26 mouse cellular contexts compared by ENCODE assay signal in genomic region chr15:77089249-77089648, GRCm38 (mm10). TPM values are rescaled to one million over a fixed set of nuclear protein-coding genes. Genes with fewer than 3 reads are reported as not detected.
DNase-seq lines count a peak whose midpoint lies in the region; ATAC-seq and TF ChIP-seq lines count a peak whose summit lies in the region.
"Had no signal": no experiment of that assay in that cellular context is flagged by ENCODE, and none has a peak within 500 bp of the region (broad histone marks: within the 10 kb centered on the region; RNA-seq: fewer than 3 reads in every experiment).

No protein-coding gene starts in this region.

- 71% methylated on average over 11 of the region's 11 CpGs for WGBS in embryonic facial prominence, embryonic 11.5 days
- WGBS in embryonic facial prominence, embryonic 10.5 days: 76% methylated on average over 11 of the region's 11 CpGs
- WGBS in limb, embryonic 14.5 days: 59% methylated on average over 11 of the region's 11 CpGs
- WGBS in limb, embryonic 10.5 days: 81% methylated on average over 11 of the region's 11 CpGs
- WGBS in embryonic facial prominence, embryonic 14.5 days: 53% methylated on average over 11 of the region's 11 CpGs

- DNase-seq in embryonic facial prominence, embryonic 11.5 days (ENCODE audit: low spot score): peak; percentile 8
- no peak for DNase-seq in embryonic facial prominence, embryonic 10.5 days (ENCODE audit: low spot score)
- DNase-seq in kidney, adult 11 months: peak; percentile 14
- DNase-seq in kidney, adult 8-10 months: no peak
- DNase-seq in limb, embryonic 14.5 days (ENCODE audit: low spot score): peak; percentile 36
- DNase-seq in limb, embryonic 10.5 days (ENCODE audit: low spot score): no peak
- peak; percentile 73 for DNase-seq in embryonic facial prominence, embryonic 14.5 days (ENCODE audit: low spot score)
- no peak for DNase-seq in lung, postnatal 10 days
- DNase-seq: adrenal gland, postnatal 14 days; cerebellum, adult 11-12 months; cerebellum, postnatal 14 days; embryo, embryonic 11 days; lung, adult 2 months; lung, postnatal 36 days; right cerebral cortex, postnatal 25 days; thymus, postnatal 36 days had no signal

- H3K4me3 ChIP-seq in embryonic facial prominence, embryonic 11.5 days (ENCODE audit: low read depth, low read length): no peak overlapping the region
- H3K4me3 ChIP-seq in embryonic facial prominence, embryonic 10.5 days: no peak overlapping the region
- H3K4me3 ChIP-seq in limb, embryonic 14.5 days (replicated peaks; ENCODE audit: low read length): no peak overlapping the region
- H3K4me3 ChIP-seq in limb, embryonic 10.5 days: no peak overlapping the region
- no peak overlapping the region for H3K4me3 ChIP-seq in embryonic facial prominence, embryonic 14.5 days (ENCODE audit: low read depth, low read length)
- H3K4me3 ChIP-seq: erythroblast, embryonic 14.5 days; forebrain, embryonic 13.5 days; heart, embryonic 13.5 days; hindbrain, embryonic 10.5 days; liver, embryonic 12.5 days; neural tube, embryonic 12.5 days had no signal

- H3K4me2 ChIP-seq in embryonic facial prominence, embryonic 11.5 days (ENCODE audit: low read depth, low read length): no peak overlapping the region
- H3K4me2 ChIP-seq in limb, embryonic 14.5 days (replicated peaks; ENCODE audit: low read depth, low read length, severe bottlenecking): no peak overlapping the region
- no peak overlapping the region for H3K4me2 ChIP-seq in embryonic facial prominence, embryonic 14.5 days (ENCODE audit: low read depth, low read length)
- H3K4me2 ChIP-seq: forebrain, embryonic 13.5 days; heart, embryonic 13.5 days; liver, embryonic 12.5 days; neural tube, embryonic 12.5 days had no signal

- H3K9me3 ChIP-seq in embryonic facial prominence, embryonic 11.5 days (replicated peaks; ENCODE audit: control insufficient read depth, low read length): no peaks in the 10 kb centered on the region
- no peaks in the 10 kb centered on the region for H3K9me3 ChIP-seq in embryonic facial prominence, embryonic 10.5 days
- no peaks in the 10 kb centered on the region for H3K9me3 ChIP-seq in limb, embryonic 14.5 days (ENCODE audit: control insufficient read depth, low read length)
- no peaks in the 10 kb centered on the region for H3K9me3 ChIP-seq in limb, embryonic 10.5 days (replicated peaks)
- no peaks in the 10 kb centered on the region for H3K9me3 ChIP-seq in embryonic facial prominence, embryonic 14.5 days (ENCODE audit: control insufficient read depth, low read length)
- H3K9me3 ChIP-seq: forebrain, embryonic 13.5 days; G1E; heart, embryonic 13.5 days; hindbrain, embryonic 10.5 days; liver, embryonic 12.5 days; neural tube, embryonic 12.5 days had no signal

- no peak for TF ChIP-seq POLR2A in limb, embryonic 14.5 days (IDR thresholded peaks at IDR 0.05; ENCODE audit: borderline replicate concordance, extremely low read depth, insufficient read depth, insufficient read length)

- no peak overlapping the region for H3K27ac ChIP-seq in embryonic facial prominence, embryonic 11.5 days (replicated peaks; ENCODE audit: low read depth, low read length)
- H3K27ac ChIP-seq in embryonic facial prominence, embryonic 10.5 days (replicated peaks): no peak overlapping the region
- no peak overlapping the region for H3K27ac ChIP-seq in limb, embryonic 14.5 days (replicated peaks; ENCODE audit: low read depth, low read length)
- no peak overlapping the region for H3K27ac ChIP-seq in limb, embryonic 10.5 days
- 0 out of 2 replicates have a peak overlapping the region, but pooled peaks have one; percentile 6 for H3K27ac ChIP-seq in embryonic facial prominence, embryonic 14.5 days (replicated peaks; ENCODE audit: low read depth, low read length)
- H3K27ac ChIP-seq: forebrain, embryonic 13.5 days; hindbrain, embryonic 10.5 days; liver, embryonic 12.5 days; neural tube, embryonic 12.5 days had no signal

- H3K4me1 ChIP-seq in embryonic facial prominence, embryonic 11.5 days (ENCODE audit: control insufficient read depth, insufficient read depth, low read length): no peaks in the 10 kb centered on the region
- 0 out of 2 replicates have a peak, but pooled peaks cover 4% of the 10 kb centered on the region for H3K4me1 ChIP-seq in embryonic facial prominence, embryonic 10.5 days
- no peaks in the 10 kb centered on the region for H3K4me1 ChIP-seq in limb, embryonic 14.5 days (ENCODE audit: control insufficient read depth, insufficient read depth, low read length)
- H3K4me1 ChIP-seq in limb, embryonic 10.5 days: no peaks in the 10 kb centered on the region
- H3K4me1 ChIP-seq in embryonic facial prominence, embryonic 14.5 days (ENCODE audit: control insufficient read depth, insufficient read depth, low read length): peaks cover 4% of the 10 kb centered on the region; the same call in 1 of the 2 replicates
- H3K4me1 ChIP-seq: forebrain, embryonic 13.5 days; hindbrain, embryonic 10.5 days; liver, embryonic 12.5 days; neural tube, embryonic 12.5 days had no signal

- ATAC-seq in embryonic facial prominence, embryonic 11.5 days (replicated peaks; ENCODE audit: insufficient number of reproducible peaks, low FRiP score, low TSS enrichment, low read depth): no peak
- ATAC-seq in limb, embryonic 14.5 days (ENCODE audit: low FRiP score, low read depth): no peak
- ATAC-seq in embryonic facial prominence, embryonic 14.5 days (ENCODE audit: low read depth): peak; percentile 38; the same call in 1 of the 2 replicates
- ATAC-seq: CD4-positive, CD25-positive, alpha-beta regulatory T cell, adult 4 months; forebrain, embryonic 13.5 days; intestine, embryonic 16.5 days; liver, embryonic 12.5 days had no signal

- no peak overlapping the region for H3K9ac ChIP-seq in embryonic facial prominence, embryonic 11.5 days (replicated peaks; ENCODE audit: low read length)
- no peak overlapping the region for H3K9ac ChIP-seq in limb, embryonic 14.5 days (ENCODE audit: low read depth, low read length, severe bottlenecking)
- no peak overlapping the region for H3K9ac ChIP-seq in embryonic facial prominence, embryonic 14.5 days (ENCODE audit: low read depth, low read length)
- H3K9ac ChIP-seq: forebrain, embryonic 13.5 days; heart, embryonic 13.5 days; liver, embryonic 12.5 days; neural tube, embryonic 12.5 days had no signal

- H3K27me3 ChIP-seq in embryonic facial prominence, embryonic 11.5 days (ENCODE audit: control insufficient read depth, insufficient read depth, low read length): no peaks in the 10 kb centered on the region
- H3K27me3 ChIP-seq in embryonic facial prominence, embryonic 10.5 days (replicated peaks; ENCODE audit: low read depth, poor library complexity, severe bottlenecking): no peaks in the 10 kb centered on the region
- no peaks in the 10 kb centered on the region for H3K27me3 ChIP-seq in limb, embryonic 14.5 days (ENCODE audit: control insufficient read depth, insufficient read depth, low read length)
- H3K27me3 ChIP-seq in limb, embryonic 10.5 days (ENCODE audit: low read depth, poor library complexity, severe bottlenecking): no peaks in the 10 kb centered on the region
- H3K27me3 ChIP-seq in embryonic facial prominence, embryonic 14.5 days (replicated peaks; ENCODE audit: control insufficient read depth, insufficient read depth, low read length): no peaks in the 10 kb centered on the region
- H3K27me3 ChIP-seq: forebrain, embryonic 13.5 days; heart, embryonic 13.5 days; liver, embryonic 12.5 days; neural tube, embryonic 12.5 days had no signal

- H3K36me3 ChIP-seq in embryonic facial prominence, embryonic 11.5 days (replicated peaks; ENCODE audit: control insufficient read depth, insufficient read depth, low read depth, low read length): peaks cover 3% of the 10 kb centered on the region; the same call in 1 of the 2 replicates
- peaks cover 83% of the 10 kb centered on the region for H3K36me3 ChIP-seq in embryonic facial prominence, embryonic 10.5 days (replicated peaks)
- peaks cover 82% of the 10 kb centered on the region for H3K36me3 ChIP-seq in limb, embryonic 14.5 days (ENCODE audit: control insufficient read depth, insufficient read depth, low read length)
- H3K36me3 ChIP-seq in limb, embryonic 10.5 days: peaks cover 84% of the 10 kb centered on the region
- H3K36me3 ChIP-seq in embryonic facial prominence, embryonic 14.5 days (ENCODE audit: control insufficient read depth, insufficient read depth, low read length): peaks cover 80% of the 10 kb centered on the region
- H3K36me3 ChIP-seq: G1E had no signal

RNA-seq across cellular contexts. Expression of gene Mb, which starts 38.8 kb away (rescaled TPM):
- polyA plus RNA-seq in embryonic facial prominence, embryonic 11.5 days (2014; fragmentation: Nextera tagmentation; extraction: Ambion mirVana): 0.49 and 0.82 TPM in 2 replicates
- polyA plus RNA-seq in embryonic facial prominence, embryonic 10.5 days (2016; fragmentation: Nextera tagmentation; extraction: Ambion mirVana): 0.72 and 0.86 TPM in 2 replicates
- 10.4 and 12.0 TPM in 2 replicates for polyA plus RNA-seq in limb, embryonic 14.5 days (2012; rRNA removed)
- polyA plus RNA-seq in limb, embryonic 14.5 days (2014; fragmentation: Nextera tagmentation; extraction: Ambion mirVana): 10.9 and 12.0 TPM in 2 replicates
- 0.44 and 0.60 TPM in 2 replicates for polyA plus RNA-seq in limb, embryonic 10.5 days (2016; fragmentation: Nextera tagmentation; extraction: Ambion mirVana)
- 12.9 and 13.9 TPM in 2 replicates for polyA plus RNA-seq in embryonic facial prominence, embryonic 14.5 days (2014; fragmentation: Nextera tagmentation; extraction: Ambion mirVana)
- polyA plus RNA-seq: CD4-positive, CD25-positive, alpha-beta regulatory T cell, adult 4 months; erythroblast, embryonic 14.5 days; forebrain, embryonic 13.5 days; G1E had no signal

RNA-seq across cellular contexts. Expression of gene Apol6, which starts 44.7 kb away (rescaled TPM):
- polyA plus RNA-seq in embryonic facial prominence, embryonic 11.5 days (2014; fragmentation: Nextera tagmentation; extraction: Ambion mirVana): 0.08 TPM in 1 of 2 replicates, not detected in the other
- 0.07 and 0.16 TPM in 2 replicates for polyA plus RNA-seq in embryonic facial prominence, embryonic 10.5 days (2016; fragmentation: Nextera tagmentation; extraction: Ambion mirVana)
- 0.49 and 0.53 TPM in 2 replicates for polyA plus RNA-seq in limb, embryonic 14.5 days (2012; rRNA removed)
- polyA plus RNA-seq in limb, embryonic 14.5 days (2014; fragmentation: Nextera tagmentation; extraction: Ambion mirVana): not detected in 2 replicates
- polyA plus RNA-seq in limb, embryonic 10.5 days (2016; fragmentation: Nextera tagmentation; extraction: Ambion mirVana): 0.14 TPM in 1 of 2 replicates, not detected in the other
- polyA plus RNA-seq in embryonic facial prominence, embryonic 14.5 days (2014; fragmentation: Nextera tagmentation; extraction: Ambion mirVana): 0.21 TPM in 2 replicates
- polyA plus RNA-seq: CD4-positive, CD25-positive, alpha-beta regulatory T cell, adult 4 months; forebrain, embryonic 13.5 days; G1E; hindbrain, embryonic 10.5 days; limb, embryonic 11.5 days; neural tube, embryonic 12.5 days had no signal

Comparison
In these comparisons a context has a peak if more than half of its experiments do, and no peak if none do; other contexts are left out.
1. DNase-seq: peak in embryonic facial prominence, embryonic 11.5 days (single experiment), kidney, adult 11 months (single experiment), limb, embryonic 14.5 days (single experiment) and embryonic facial prominence, embryonic 14.5 days (single experiment); none in embryonic facial prominence, embryonic 10.5 days (single experiment), kidney, adult 8-10 months (0 of 2), limb, embryonic 10.5 days (single experiment) and lung, postnatal 10 days (single experiment).